Mouse (Mus musculus) bone marrow, adult 2 months (tissue): ENCODE results near the gene Rbm20. TPM values are rescaled to one million over a fixed set of nuclear protein-coding genes. Genes with fewer than 3 reads are reported as not detected.
A peak's percentile ranks its signal among the peaks of the same experiment; 100 is the strongest.

Experiments
- H3K27ac ChIP-seq: fragments of 200-500 bp; 2 replicates; pipeline ENCODE4 v1.5.1; 2012; ENCODE audit warnings: low read depth, mild to moderate bottlenecking, control low read depth, inconsistent platforms, low read length; ENCODE audit not compliant: control insufficient read depth, poor library complexity, insufficient read depth
- H3K4me1 ChIP-seq: fragments of 200-500 bp; 2 replicates; pipeline ENCODE4 v1.6.1; 2011; ENCODE audit warnings: low read length; ENCODE audit not compliant: control insufficient read depth, insufficient read depth
- H3K4me3 ChIP-seq: fragments of 200-500 bp; replicated peaks from 2 replicates; pipeline ENCODE3; 2011; ENCODE audit warnings: mild to moderate bottlenecking, low read depth, low read length, control low read depth; ENCODE audit not compliant: control insufficient read depth
- CTCF ChIP-seq: fragments of 200-500 bp; IDR thresholded peaks from 2 replicates; pipeline ENCODE4 v1.5.1; 2011; ENCODE audit warnings: low read length, control low read depth; ENCODE audit not compliant: control insufficient read depth, insufficient read depth
- POLR2A ChIP-seq: fragments of 200-500 bp; IDR thresholded peaks from 2 replicates; pipeline ENCODE4 v1.6.1; 2011; ENCODE audit warnings: low read depth, mild to moderate bottlenecking, control low read depth, low read length, borderline replicate concordance; ENCODE audit not compliant: control insufficient read depth
- WGBS: fragments of 180-500 bp; shearing (Covaris S2); methylation state at CpG from one replicate; pipeline ENCODE4 v1.1.7; 2018; 5-methylcytosine and 5-hydroxymethylcytosine counted together
- polyA plus RNA-seq: library from polyadenylated mRNA; stranded (reverse); fragments of >200 nt; gene quantifications from 2 replicates; pipeline ENCODE4 v1.2.4, GENCODE M21; 2011; ENCODE audit warnings: low replicate concordance; ENCODE audit not compliant: missing spikeins, insufficient read depth, insufficient read length

The Rbm20 gene
- polyA plus RNA-seq, 1 experiment = not detected

GRCm38 (mm10) chr19:53821241-53822120 lies 144.4 kb downstream of the Rbm20 start:
- peaks cover 2% of the 10 kb centered on the region; the same call in 1 of the 2 replicates for H3K4me1 ChIP-seq
- WGBS = 74% methylated on average over 13 of the region's 13 CpGs
- H3K4me3 ChIP-seq = no peak overlapping the region
- TF ChIP-seq CTCF (no peak), POLR2A (no peak)
- no peak overlapping the region for H3K27ac ChIP-seq

- H3K4me3 ChIP-seq = no peak overlapping the region
- WGBS = 74% methylated on average over 6 of the region's 6 CpGs
- H3K27ac ChIP-seq = no peak overlapping the region
- H3K4me1 ChIP-seq = peaks cover 2% of the 10 kb centered on the region; the same call in 1 of the 2 replicates
- TF ChIP-seq POLR2A = no peak
- no peak for TF ChIP-seq CTCF
Measured at GRCm38 (mm10) chr19:53823847-53824246, 146.7 kb downstream of the Rbm20 start.

- WGBS = 71% methylated on average over 21 of the region's 21 CpGs
- TF ChIP-seq POLR2A = no peak
- TF ChIP-seq CTCF = no peak
- peak overlapping the region; percentile 64 for H3K4me3 ChIP-seq
- no peak overlapping the region for H3K27ac ChIP-seq
- no peaks in the 10 kb centered on the region; the same call in 1 of the 2 replicates for H3K4me1 ChIP-seq
Measured at GRCm38 (mm10) chr19:53824872-53825680, 148.0 kb downstream of the Rbm20 start.

GRCm38 (mm10) chr19:53829990-53830389 lies 152.9 kb downstream of the Rbm20 start:
- TF ChIP-seq CTCF = no peak
- TF ChIP-seq POLR2A = no peak
- H3K4me1 ChIP-seq = no peaks in the 10 kb centered on the region; the same call in none of the 2 replicates
- no peak overlapping the region for H3K27ac ChIP-seq
- WGBS = 74% methylated on average over 6 of the region's 6 CpGs
- no peak overlapping the region for H3K4me3 ChIP-seq

- WGBS = 39% methylated on average over 8 of the region's 8 CpGs
- Histone ChIP-seq H3K4me3 (no peak overlapping the region), H3K4me1 (no peaks in the 10 kb centered on the region; the same call in none of the 2 replicates), H3K27ac (no peak overlapping the region)
- TF ChIP-seq POLR2A = no peak
- no peak for TF ChIP-seq CTCF
Measured at GRCm38 (mm10) chr19:53830407-53831163, 153.5 kb downstream of the Rbm20 start.

GRCm38 (mm10) chr19:53831164-53831448 lies 154.0 kb downstream of the Rbm20 start:
- H3K4me3 ChIP-seq = no peak overlapping the region
- TF ChIP-seq CTCF = no peak
- TF ChIP-seq POLR2A = no peak
- no peaks in the 10 kb centered on the region; the same call in none of the 2 replicates for H3K4me1 ChIP-seq
- no peak overlapping the region for H3K27ac ChIP-seq
- 62% methylated on average over 3 of the region's 3 CpGs for WGBS

- H3K4me3 ChIP-seq = no peak overlapping the region
- H3K27ac ChIP-seq = no peak overlapping the region
- no peaks in the 10 kb centered on the region; the same call in none of the 2 replicates for H3K4me1 ChIP-seq
- TF ChIP-seq POLR2A (no peak), CTCF (no peak)
- 77% methylated on average over 7 of the region's 7 CpGs for WGBS
Measured at GRCm38 (mm10) chr19:53832512-53832911, 155.4 kb downstream of the Rbm20 start.

GRCm38 (mm10) chr19:53833745-53834369 lies 156.8 kb downstream of the Rbm20 start:
- 81% methylated on average over 8 of the region's 8 CpGs for WGBS
- Histone ChIP-seq H3K27ac (no peak overlapping the region), H3K4me1 (no peaks in the 10 kb centered on the region; the same call in none of the 2 replicates), H3K4me3 (no peak overlapping the region)
- TF ChIP-seq CTCF (no peak), POLR2A (no peak)
